Mouse (Mus musculus) small intestine, adult 2 months (tissue): Measurements from ENCODE around the gene Fer1l5. TPM values are rescaled to one million over a fixed set of nuclear protein-coding genes. Genes with fewer than 3 reads are reported as not detected.

Source experiments
- H3K27ac ChIP-seq: fragments of 200-500 bp; 2 replicates; pipeline ENCODE4 v1.5.1; 2012; ENCODE audit warnings: low read depth, low read length, control low read depth, inconsistent platforms; ENCODE audit not compliant: insufficient read depth
- H3K27me3 ChIP-seq: fragments of 200-500 bp; 2 replicates; pipeline ENCODE4 v1.6.1; 2012; ENCODE audit warnings: mild to moderate bottlenecking, moderate library complexity, low read length, inconsistent platforms; ENCODE audit not compliant: control insufficient read depth, insufficient read depth
- H3K36me3 ChIP-seq: fragments of 200-500 bp; 2 replicates; pipeline ENCODE4 v1.6.1; 2012; ENCODE audit warnings: mild to moderate bottlenecking, low read length, control low read depth, inconsistent platforms; ENCODE audit not compliant: control insufficient read depth, insufficient read depth
- H3K4me1 ChIP-seq: fragments of 200-500 bp; 2 replicates; pipeline ENCODE4 v1.6.1; 2012; ENCODE audit warnings: low read length, inconsistent platforms, mixed read lengths; ENCODE audit not compliant: control insufficient read depth, insufficient read depth, insufficient read length
- H3K4me3 ChIP-seq: fragments of 200-500 bp; 2 replicates; pipeline ENCODE4 v1.5.1; 2012; ENCODE audit warnings: low read depth, mild to moderate bottlenecking, control low read depth, inconsistent platforms, low read length, moderate library complexity
- CTCF ChIP-seq: fragments of 200-500 bp; IDR thresholded peaks from 2 replicates; pipeline ENCODE4 v1.5.1; 2012; ENCODE audit warnings: low read depth, mild to moderate bottlenecking, control low read depth, inconsistent platforms, low read length, moderate library complexity, mixed read lengths; ENCODE audit not compliant: insufficient replicate concordance, insufficient read length; ENCODE audit errors: extremely low read depth
- POLR2A ChIP-seq: fragments of 200-500 bp; IDR thresholded peaks from 2 replicates; pipeline ENCODE4 v1.6.1; 2012; ENCODE audit warnings: low read depth, mild to moderate bottlenecking, control low read depth, inconsistent platforms, low read length, moderate library complexity
- WGBS: fragments of 180-500 bp; shearing (Covaris S2); methylation state at CpG from one replicate; pipeline ENCODE4 v1.1.7; 2018; 5-methylcytosine and 5-hydroxymethylcytosine counted together
- polyA plus RNA-seq: library from polyadenylated mRNA; depleted of rRNA; stranded (reverse); fragments of >200 nt; gene quantifications from 2 replicates; pipeline ENCODE4 v1.2.3, GENCODE M21; 2012

The Fer1l5 gene
- polyA plus RNA-seq, 1 experiment, result not detected

- under 1% methylated on average over 57 of the region's 57 CpGs for WGBS
- Histone ChIP-seq H3K4me1 (peaks cover 4% of the 10 kb centered on the region; the same call in 1 of the 2 replicates), H3K27me3 (no peaks in the 10 kb centered on the region), H3K27ac (no peak within 1 kb of the TSS; the same call in 1 of the 2 replicates), H3K36me3 (peaks cover 2% of the 10 kb centered on the region; the same call in 1 of the 2 replicates), H3K4me3 (peak within 1 kb of the TSS; percentile 89)
- peak; percentile 57; the same call in 1 of the 2 replicates for TF ChIP-seq POLR2A
- TF ChIP-seq CTCF, result no peak
Measured at GRCm38 (mm10) chr1:36444471-36445464, 72.7 kb downstream of the Fer1l5 start, which contains the start of gene Lman2l. Lman2l (minus strand) TSS chr1:36445271.

- Histone ChIP-seq H3K27me3 (no peaks in the 10 kb centered on the region), H3K27ac (no peak overlapping the region; the same call in 1 of the 2 replicates), H3K36me3 (peaks cover 2% of the 10 kb centered on the region; the same call in 1 of the 2 replicates), H3K4me3 (no peak overlapping the region), H3K4me1 (peaks cover 4% of the 10 kb centered on the region; the same call in 1 of the 2 replicates)
- WGBS, result 37% methylated on average over 8 of the region's 8 CpGs
- TF ChIP-seq CTCF (no peak), POLR2A (no peak)
Measured at GRCm38 (mm10) chr1:36445508-36445907, 73.4 kb downstream of the Fer1l5 start.

- no peak for TF ChIP-seq CTCF
- Histone ChIP-seq H3K36me3 (0 out of 2 replicates have a peak, but pooled peaks cover 2% of the 10 kb centered on the region), H3K27ac (no peak overlapping the region), H3K27me3 (no peaks in the 10 kb centered on the region), H3K4me3 (no peak overlapping the region), H3K4me1 (peaks cover 4% of the 10 kb centered on the region; the same call in 1 of the 2 replicates)
- WGBS, result 76% methylated on average over 5 of the region's 5 CpGs
Measured at GRCm38 (mm10) chr1:36446106-36446824, 74.2 kb downstream of the Fer1l5 start.

GRCm38 (mm10) chr1:36446841-36447240 lies 74.8 kb downstream of the Fer1l5 start:
- Histone ChIP-seq H3K4me1 (peaks cover 4% of the 10 kb centered on the region; the same call in 1 of the 2 replicates), H3K4me3 (no peak overlapping the region), H3K27me3 (no peaks in the 10 kb centered on the region), H3K36me3 (0 out of 2 replicates have a peak, but pooled peaks cover 2% of the 10 kb centered on the region), H3K27ac (no peak overlapping the region)
- TF ChIP-seq CTCF (no peak), POLR2A (no peak)
- 86% methylated on average over 5 of the region's 5 CpGs for WGBS

- H3K36me3 ChIP-seq, result no peaks in the 10 kb centered on the region
- TF ChIP-seq CTCF, result peak; percentile 53; the same call in 1 of the 2 replicates
- TF ChIP-seq POLR2A, result no peak
- no peaks in the 10 kb centered on the region for H3K27me3 ChIP-seq
- H3K4me3 ChIP-seq, result no peak overlapping the region
- H3K27ac ChIP-seq, result no peak overlapping the region
- 85% methylated on average over 6 of the region's 6 CpGs for WGBS
- H3K4me1 ChIP-seq, result no peaks in the 10 kb centered on the region
Measured at GRCm38 (mm10) chr1:36454055-36454815, 82.1 kb downstream of the Fer1l5 start.

- no peaks in the 10 kb centered on the region for H3K36me3 ChIP-seq
- TF ChIP-seq CTCF (no peak), POLR2A (no peak)
Measured at GRCm38 (mm10) chr1:36457388-36458014, 85.4 kb downstream of the Fer1l5 start.

GRCm38 (mm10) chr1:36458169-36458568 lies 86.1 kb downstream of the Fer1l5 start:
- no peaks in the 10 kb centered on the region for H3K27me3 ChIP-seq
- H3K4me1 ChIP-seq, result no peaks in the 10 kb centered on the region
- H3K36me3 ChIP-seq, result no peaks in the 10 kb centered on the region
- H3K27ac ChIP-seq, result no peak overlapping the region
- no peak overlapping the region for H3K4me3 ChIP-seq
- 75% methylated on average over 5 of the region's 5 CpGs for WGBS
- TF ChIP-seq CTCF, result no peak
- no peak for TF ChIP-seq POLR2A

More at GRCm38 (mm10) chr1:36457388-36458014, 85.4 kb downstream of the Fer1l5 start:
- Histone ChIP-seq H3K4me3 (no peak overlapping the region), H3K27me3 (no peaks in the 10 kb centered on the region), H3K4me1 (no peaks in the 10 kb centered on the region), H3K27ac (no peak overlapping the region)
- WGBS, result 41% methylated on average over 7 of the region's 7 CpGs
